Mouse (Mus musculus) testis, postnatal 14 days (tissue): ENCODE data around the gene Kirrel3.

Experiments
- DNase-seq: peaks from one replicate; pipeline ENCODE4 v3.0.0; 2021; ENCODE audit warnings: low spot score

Gene Kirrel3

DNA sequence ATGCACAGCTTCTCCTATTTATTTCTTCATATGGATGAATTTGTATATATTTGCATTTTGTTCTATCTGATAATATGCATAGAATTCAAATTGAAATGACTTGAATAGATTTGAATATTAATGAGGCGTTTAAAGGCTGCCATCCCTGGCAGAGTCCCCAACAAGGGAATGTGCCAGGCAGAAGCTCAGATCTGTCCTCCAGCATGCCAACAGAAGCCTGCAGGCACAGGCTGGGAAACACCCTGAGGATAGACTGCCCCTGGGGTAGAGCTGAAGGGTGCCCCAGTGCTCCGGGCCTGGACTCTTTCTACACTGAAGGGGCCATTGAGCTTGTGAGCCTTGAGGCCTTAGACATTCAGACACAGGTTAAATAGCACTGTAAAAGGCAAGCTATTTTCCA is 21.5 kb downstream of the Kirrel3 start:
- no peak for DNase-seq

DNA sequence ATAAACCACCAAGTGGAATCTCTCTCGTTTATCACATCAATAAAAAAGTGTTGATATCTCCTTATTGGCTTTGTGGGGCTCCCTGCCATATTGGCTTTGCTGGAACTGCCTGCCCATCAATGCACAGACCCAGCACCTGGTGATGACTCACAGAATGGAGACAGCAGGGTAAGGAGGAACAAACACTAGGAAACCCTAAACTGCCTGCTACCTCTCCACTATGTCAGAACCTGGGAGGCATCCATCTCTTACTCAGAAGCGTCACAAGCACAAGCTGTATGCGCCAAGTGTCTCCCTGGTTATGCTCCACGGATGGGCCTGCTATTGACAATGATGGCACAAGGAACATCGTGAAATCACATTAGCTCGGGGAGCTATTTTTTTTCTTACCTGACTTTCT is 33.2 kb downstream of the Kirrel3 start:
- no peak for DNase-seq

DNA sequence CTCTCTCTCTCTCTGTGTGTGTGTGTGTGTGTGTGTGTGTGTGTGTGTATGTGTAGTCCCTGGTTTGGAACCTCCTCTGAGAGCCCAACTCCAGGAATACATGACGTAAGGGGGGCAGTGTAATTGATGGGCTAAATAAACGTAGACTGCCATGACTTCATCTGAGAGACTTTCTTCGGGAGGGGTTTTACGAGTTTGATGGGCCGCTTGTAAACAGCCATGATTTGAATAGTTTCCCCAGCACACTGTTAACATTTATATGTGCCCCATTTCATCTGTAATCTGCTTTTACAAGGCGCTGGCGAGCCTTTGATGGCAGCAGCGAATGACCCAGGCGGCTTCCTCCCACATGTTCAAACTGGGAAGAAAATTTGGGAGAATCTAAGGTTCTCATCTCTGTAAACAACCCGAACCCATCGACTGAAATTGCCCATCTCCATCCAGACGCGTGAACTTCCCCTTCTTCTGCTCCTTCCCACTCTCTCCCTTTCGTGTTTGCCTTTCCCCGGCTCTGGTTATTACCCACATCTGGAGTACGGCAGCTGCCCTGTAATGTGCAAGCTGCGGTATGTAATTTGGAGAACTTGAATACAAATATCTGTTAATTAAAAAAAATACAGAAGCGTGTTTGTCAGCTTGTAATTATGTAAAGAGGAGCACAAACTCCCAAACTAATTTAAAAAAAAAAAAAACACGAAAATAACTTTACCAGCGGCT is 34.7 kb downstream of the Kirrel3 start:
- DNase-seq = no peak

DNA sequence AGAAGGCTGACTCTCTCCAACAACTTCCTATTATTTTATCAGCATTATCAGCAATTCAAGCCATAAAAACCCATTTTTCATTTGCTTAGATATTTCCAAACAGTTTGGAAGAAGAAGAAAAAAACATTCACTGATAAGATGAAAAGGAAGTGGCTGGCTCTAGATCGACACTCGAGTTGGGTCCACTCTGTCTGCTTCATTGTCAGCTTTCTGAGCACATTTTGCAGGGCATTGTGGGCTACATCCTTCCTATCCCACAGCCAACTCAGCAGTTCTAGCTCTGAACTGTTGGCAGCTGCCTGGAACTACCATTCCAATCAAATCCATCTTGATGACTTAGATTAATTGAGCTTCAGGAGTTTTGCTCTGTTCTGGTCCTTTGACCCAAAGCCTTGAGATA is 40.0 kb downstream of the Kirrel3 start:
- no peak for DNase-seq

DNA sequence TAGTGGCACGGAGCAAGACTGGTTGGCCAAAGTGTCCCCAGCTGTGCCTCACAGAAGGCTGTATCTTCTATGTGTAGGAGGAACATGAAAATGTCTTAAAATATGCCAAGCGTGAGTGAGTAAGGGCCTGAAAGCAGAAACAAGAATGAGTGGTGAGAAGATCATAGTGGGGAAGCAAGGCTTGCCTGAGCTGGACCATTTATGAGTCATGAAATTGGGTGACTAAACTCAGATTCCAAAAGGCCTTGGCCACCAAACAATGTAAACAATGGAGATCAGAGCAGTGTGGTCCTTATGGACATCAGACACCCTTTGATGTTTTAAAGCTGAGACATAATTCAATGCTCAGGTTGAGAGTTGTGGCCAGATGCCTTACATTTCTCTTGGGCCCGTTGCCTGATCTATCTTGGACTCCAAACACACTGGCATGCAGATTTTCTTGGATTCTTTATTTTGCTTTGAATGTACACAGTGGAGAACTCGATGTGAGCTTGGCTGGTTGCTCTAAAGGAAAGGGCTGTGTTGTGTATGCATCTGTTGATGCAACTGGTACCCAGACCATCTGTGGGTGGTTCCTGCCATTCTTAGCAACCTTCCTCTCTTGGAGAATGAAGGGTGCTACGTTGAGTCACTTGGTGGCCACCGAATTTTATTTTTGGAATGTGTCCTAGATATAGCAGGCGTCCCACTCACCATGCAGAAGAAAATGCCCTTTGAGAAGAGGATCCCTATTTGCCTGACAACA is 53.1 kb downstream of the Kirrel3 start:
- no peak for DNase-seq

DNA sequence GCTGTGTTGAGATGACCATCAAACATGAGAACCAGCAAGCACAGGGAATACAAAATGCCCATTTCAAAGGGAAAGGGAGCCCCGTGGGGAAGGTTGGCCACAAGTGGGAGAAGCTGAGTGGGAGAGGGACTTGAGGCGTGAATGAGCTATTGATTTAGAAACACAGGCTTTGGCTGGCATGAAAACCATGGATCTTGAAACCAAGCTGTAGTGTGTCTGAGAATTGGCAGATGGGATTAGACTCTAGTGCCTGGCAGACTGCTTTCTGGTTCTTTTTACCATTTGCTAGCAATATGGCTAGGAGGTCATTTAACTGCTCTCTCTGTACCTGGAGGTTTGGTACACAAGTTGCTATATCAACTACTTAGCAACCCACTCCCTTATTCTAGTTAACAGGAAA is 56.2 kb downstream of the Kirrel3 start:
- DNase-seq = no peak

DNA sequence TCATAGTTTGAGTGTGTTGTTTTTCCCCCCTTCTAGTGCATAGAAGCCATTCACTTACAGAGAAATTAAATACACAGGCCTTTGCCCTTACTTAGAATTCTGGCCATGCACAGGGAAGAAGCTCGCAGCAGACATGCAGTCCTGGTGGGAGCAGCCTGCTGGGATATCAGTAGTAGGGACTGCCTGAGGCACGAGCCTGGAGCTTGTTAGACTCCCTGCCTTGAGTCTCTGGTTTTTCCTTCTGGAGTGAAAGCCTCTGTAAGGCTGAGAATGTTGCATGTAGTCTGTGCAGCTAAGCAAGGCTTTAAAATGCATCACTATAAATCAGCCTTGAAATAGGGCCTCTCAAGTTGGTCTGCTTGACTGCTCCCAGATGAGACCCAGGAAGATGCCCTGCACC is 70.0 kb downstream of the Kirrel3 start:
- no peak for DNase-seq

DNA sequence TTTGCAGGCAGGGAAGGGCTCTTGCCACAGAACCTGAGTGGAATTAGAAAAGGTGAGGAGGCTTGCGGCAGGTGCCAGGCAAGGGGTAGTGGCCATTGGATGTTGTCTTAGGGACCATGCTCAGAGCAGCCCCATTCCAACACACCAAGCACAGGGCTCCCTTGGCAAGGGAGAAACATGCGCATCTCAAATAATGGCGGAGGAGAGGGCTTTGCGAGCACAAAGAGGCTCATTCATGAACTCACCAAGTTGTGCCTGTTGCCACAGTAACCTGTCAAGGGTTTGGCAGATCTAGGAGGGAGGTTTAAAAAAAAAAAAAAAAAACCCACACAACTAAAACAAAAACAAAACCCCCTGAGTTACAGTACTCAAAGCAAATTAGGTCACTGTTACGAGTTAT is 72.2 kb downstream of the Kirrel3 start:
- no peak for DNase-seq

DNA sequence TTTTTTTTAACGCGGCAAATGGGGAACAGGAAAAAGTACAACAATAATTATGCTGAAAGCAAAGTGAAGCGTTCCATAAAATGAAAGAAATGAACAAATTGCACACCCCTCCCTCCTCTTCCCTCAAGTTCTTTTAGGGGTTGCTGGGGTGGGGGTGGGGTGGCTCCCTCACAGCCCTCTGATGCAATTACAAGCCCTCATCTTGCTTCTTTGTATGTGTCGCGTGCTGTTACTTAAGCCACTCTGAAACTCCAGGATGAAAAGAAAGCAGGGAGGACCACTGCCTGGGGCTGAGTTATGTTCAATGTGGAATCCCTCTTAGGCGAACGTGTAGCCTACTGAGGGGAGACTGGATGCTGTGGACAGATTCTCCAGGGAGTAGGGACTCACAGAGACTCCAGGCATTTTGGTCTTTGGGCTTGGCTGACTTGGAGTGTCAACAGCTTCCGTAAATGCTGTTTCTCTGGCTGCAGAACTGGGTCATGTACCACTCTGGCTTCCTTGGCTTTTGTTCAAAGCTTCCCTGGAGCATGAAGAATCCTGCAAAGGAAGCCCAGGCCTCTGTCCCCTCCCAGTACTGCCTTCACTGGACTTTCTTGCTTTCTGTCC is 72.7 kb downstream of the Kirrel3 start:
- no peak for DNase-seq

DNA sequence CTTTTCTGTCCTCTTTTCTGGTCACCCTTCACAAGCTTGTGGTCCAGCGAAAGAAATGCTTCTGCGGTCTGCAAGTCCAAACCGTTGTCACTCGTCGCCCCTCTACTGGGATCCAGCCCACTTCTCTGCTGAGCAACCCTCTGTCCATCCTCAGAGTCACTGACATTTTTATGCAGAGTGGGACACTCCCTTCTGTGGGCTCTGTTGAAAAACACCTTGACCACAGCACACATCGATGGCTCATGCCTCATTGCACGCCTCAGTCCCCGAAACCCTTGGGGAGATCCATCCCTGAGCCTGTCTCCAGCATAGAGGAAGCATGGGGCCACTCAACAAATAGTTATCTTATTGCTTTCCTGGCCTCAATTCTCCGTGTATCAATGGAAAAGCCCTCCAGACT is 73.4 kb downstream of the Kirrel3 start:
- no peak for DNase-seq

DNA sequence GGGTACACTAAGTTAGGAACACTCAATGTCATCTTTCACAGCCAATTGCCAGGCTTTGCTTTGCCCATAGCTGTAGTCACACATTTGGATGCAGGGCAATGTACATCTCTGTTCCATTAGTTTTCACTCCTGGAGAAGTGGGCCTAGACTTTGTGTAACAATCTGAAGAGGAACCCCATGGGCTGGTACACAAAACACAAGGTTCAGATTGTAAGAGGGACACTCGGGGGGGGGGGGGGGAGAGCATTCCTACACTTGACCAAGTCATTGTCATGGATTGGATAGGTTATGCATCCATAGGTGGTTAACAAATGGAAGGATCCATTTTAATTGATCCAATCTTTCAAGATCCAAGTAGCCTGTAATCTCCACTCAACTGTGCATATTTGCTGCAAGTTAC is 75.6 kb downstream of the Kirrel3 start:
- no peak for DNase-seq

DNA sequence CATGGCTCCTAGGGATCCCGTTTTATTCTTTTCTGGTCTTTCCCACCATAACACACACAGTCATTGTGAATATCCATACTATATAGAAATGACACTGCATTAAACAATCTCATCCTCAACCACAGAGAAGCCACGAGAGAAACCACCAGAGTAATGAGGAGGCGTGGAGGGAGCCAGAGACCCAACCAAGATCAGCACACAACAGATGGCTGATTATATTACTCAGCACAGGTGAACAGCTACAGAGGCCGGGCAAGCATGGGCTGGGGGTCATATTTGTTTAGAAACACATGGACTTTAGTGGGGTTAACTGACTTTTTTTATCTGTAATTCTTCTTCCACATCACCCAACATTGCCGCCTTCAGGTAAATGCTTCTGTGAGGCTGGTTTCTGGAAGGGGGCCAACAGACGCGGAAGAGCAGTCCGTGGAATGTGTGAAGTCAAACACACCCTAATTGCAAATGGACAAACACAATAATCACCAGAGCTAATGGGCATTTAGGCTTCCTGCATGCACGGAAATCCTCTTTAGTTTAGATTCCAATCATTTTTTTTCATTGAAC is 76.8 kb downstream of the Kirrel3 start:
- no peak for DNase-seq

DNA sequence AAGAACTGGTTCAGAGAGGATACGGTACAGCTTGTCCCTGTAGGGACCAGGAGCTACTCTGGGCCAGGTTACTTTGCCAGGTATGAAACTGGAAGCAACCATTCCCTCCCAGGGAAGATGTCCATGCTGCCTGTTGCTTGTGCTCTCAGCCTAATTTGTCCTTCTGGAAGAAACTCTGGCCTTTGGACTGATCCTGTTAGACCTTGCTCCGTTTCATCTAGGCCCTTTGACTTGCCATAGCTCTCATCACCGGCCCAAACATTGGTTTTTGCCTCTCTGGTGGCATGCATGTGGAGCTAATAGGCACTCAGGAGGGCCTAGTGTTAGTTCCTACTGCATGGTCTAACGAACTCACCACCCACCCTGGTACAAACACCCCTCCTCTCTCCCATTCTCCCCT is 88.2 kb downstream of the Kirrel3 start:
- DNase-seq = no peak

DNA sequence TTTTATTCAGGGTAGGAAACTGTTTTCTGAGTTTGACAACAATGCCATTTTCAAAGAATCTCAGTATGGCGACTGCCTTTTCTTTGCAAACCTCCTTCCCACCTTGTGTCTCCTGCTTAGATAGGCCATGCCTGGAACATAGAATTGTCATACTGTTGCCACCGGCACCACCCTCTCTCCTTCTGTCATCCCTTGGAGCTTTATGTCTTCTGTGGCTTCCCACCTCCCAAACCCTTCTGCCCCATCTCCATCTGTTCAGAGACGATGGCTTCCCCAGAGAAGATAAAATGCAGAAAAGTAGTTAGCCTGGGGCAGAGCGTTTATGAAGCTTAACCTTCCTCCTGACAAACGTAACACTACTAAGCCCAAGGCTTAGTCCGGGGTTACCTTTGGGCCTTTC is 88.9 kb downstream of the Kirrel3 start:
- DNase-seq = no peak

DNA sequence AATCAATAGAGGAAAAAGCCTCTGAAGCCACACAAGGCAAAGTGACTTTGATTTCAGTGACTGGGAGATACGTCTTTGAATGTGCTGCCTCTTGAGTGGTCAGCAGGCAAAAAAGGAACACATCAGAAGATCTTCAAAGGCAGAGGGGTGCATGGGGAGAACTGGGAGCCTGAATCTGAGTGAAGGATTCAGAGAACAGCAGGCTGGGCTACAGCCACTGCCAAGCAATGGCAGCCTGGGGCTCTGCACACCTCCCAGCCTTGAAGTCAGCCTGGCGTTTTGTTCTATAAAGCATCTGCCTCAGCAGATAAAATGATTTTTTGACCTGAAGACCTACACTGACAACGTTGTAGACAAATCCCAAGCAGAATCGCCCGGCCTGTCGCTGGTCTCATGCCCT is 93.5 kb downstream of the Kirrel3 start:
- DNase-seq = no peak

DNA sequence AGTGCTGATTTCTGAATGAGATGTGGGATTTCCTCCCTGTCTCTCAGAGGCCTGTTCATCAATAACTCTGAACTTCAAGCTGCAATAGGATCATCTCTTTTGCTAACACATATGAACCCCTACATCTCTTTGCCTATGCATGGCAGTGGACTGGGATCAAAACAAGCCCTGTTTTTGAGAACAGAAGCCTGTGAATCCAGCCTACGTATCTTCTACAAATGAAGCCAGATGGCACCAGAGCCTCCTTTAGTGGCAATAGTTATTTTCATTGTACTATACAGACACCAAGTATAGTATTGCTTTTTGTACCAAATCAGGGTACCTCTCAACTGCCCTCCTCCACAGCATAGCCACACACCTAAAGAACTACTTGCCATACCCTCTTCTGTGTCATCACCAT is 94.4 kb downstream of the Kirrel3 start:
- DNase-seq = no peak

DNA sequence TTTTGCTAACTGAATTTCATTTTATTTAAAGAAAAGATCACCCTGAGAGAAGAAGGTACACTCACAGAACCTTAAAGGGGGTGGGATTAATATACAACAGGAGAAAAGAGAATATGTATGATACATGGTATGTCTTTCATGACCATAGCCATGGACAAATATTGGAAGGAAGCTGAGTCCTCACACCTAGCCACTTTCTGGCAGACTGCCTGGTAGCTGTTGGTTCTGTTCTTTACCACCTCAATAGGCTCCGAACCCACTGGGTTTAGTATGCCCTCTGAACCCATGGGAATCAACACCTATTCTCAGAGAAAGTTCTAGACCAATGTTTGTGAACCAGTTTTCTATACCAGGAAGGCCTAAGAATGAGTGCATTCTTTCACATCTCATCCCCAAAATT is 96.8 kb downstream of the Kirrel3 start:
- no peak for DNase-seq

DNA sequence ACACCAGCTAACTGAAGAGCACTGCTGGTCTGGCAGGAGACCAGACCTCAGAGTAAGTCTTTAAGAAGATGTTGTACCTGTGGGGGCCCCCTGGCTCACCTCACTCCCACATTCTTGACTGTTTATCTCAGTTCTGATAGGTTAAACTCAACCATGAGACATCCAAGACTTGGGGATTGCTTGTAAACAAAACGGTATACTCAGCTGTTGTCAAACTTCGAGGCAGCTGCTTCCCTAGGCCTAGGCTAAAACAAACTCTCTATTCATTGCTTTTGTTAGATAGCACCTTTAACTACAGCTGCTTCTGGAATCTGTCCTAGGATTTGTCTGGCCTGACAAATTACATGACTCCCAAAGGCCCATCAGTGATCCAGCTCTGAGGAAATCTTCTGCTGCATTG is 99.8 kb downstream of the Kirrel3 start:
- no peak for DNase-seq

DNA sequence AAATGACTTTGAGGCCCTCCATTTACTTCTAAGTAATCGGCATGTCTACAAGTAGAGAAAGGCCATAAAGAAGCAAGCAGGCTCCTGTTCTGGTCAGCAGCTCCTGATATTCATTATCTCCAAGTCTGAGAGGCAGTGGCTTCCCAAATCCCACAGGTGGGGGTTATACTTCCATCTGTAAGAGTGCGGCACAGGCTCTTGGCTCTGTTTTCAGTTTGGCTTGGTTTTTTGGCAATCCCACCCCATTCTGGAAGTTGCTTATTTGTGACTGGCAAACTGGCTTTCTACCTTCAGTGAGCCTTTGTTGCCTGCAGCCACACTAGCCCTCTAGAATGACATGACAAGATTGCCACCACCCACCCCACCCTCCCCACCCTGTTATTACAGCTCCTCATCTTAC is 100.4 kb downstream of the Kirrel3 start:
- DNase-seq = no peak

DNA sequence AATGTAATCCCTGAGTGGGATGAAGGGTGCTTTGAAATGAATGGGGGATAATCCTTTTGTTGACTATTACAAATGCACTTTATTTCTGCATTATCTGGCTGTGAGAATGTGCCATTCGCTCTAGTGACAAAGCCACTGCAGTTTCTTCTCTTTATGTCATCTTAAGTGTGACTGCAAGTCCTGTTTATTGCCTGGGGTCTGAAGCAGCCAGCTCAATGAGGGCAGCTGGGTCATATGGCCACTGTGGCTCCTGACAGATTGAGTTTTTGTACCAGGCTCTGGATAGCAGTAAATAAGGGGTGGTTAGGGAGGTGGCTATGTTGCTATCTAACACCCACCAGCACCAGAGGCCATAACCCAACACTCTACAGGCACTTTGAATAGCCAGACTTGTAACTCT is 104.1 kb downstream of the Kirrel3 start:
- no peak for DNase-seq

DNA sequence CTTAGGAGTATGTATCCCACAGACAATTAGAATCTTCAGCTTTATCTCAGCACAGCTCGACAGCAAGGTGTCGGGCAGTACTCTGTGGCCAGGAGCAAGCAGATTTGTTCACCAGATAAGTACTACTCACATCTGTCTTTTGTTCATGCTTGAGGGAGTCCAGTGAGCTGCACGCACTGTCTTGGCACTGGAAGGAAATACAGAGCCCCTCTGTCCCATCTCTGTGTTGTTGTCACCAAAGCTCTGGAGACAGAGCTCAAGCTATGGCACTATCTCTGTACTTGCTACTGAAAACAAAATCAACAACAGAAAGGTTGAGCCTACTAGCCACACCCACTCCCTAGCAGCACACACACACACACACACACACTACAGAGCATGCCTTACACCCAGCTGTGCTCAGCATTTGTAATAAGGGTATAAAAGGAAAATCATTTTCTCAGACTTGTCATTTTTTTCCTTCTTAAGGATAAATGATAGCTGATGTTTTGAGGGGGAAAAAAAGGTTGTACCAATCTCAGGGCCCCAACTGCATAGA is 106.4 kb downstream of the Kirrel3 start:
- no peak for DNase-seq

DNA sequence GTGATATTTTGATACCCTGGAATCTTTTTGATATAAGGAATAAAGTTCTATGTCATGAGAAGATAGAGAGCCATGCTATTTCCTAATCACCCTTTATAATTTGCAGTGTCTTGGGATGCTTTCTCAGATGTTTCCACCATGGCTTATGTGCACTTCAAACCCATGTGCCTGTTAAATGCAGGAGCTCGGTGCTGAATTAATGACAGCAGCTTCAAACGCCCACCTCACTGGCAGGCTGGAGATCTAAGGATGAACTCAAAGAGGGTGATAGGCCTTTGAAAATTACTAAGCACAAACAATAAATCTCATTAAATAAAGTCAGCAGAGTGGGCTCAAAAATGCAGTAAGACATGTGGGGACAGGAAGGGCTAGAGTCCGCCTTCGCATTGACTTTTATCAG is 108.2 kb downstream of the Kirrel3 start:
- DNase-seq = no peak

DNA sequence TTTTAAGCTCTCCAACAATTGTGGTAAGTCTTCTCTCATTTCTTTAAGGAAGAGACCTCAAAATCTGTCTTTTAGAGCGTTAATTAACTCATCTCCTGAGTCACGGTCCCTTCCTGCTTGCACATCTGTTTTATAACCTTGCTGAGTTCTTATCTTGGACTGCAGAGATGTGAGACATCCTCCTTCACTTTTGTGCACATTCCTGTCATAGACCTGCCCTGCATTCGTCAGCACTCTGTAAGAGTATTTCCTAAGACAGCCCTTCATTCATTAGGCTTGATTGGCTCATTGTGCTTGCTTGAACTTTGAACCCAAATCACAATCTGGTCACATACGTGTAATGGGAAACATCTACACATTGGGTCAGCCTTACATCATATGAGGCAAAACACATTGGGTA is 114.6 kb downstream of the Kirrel3 start:
- DNase-seq = no peak
